Mouse (Mus musculus) liver, adult 2 months (tissue): ENCODE results near the gene Pcx. TPM values are rescaled to one million over a fixed set of nuclear protein-coding genes. Genes with fewer than 3 reads are reported as not detected.
A peak's percentile ranks its signal among the peaks of the same experiment; 100 is the strongest.

Source experiments
- DNase-seq: peaks from one replicate; pipeline ENCODE4 v3.0.0-alpha.2; 2011; ENCODE audit warnings: low read depth, low spot score; ENCODE audit errors: extremely low read depth
- H3K27ac ChIP-seq: fragments of 200-500 bp; replicated peaks from 2 replicates; pipeline ENCODE4 v1.5.1; 2012; ENCODE audit warnings: low read depth, mild to moderate bottlenecking, control low read depth, inconsistent platforms, low read length; ENCODE audit not compliant: insufficient read depth
- H3K27me3 ChIP-seq: fragments of 200-500 bp; 2 replicates; pipeline ENCODE4 v1.6.1; 2012; ENCODE audit warnings: mild to moderate bottlenecking, moderate library complexity, low read length, inconsistent platforms; ENCODE audit not compliant: control insufficient read depth, insufficient read depth
- H3K36me3 ChIP-seq: fragments of 200-500 bp; 2 replicates; pipeline ENCODE4 v1.6.1; 2012; ENCODE audit warnings: low read length, inconsistent platforms; ENCODE audit not compliant: control insufficient read depth, insufficient read depth
- H3K4me1 ChIP-seq: fragments of 200-500 bp; 2 replicates; pipeline ENCODE4 v1.6.1; 2011; ENCODE audit warnings: low read length; ENCODE audit not compliant: control insufficient read depth, insufficient read depth
- H3K4me3 ChIP-seq: fragments of 200-500 bp; 2 replicates; pipeline ENCODE4 v1.5.1; 2011; ENCODE audit warnings: low read depth, mild to moderate bottlenecking, control low read depth, low read length, moderate library complexity; ENCODE audit not compliant: insufficient read depth
- H3K79me2 ChIP-seq: fragments of 200-500 bp; 2 replicates; pipeline ENCODE4 v1.6.1; 2012; ENCODE audit warnings: inconsistent platforms, mild to moderate bottlenecking, low read length, moderate library complexity; ENCODE audit not compliant: control insufficient read depth, insufficient read depth
- H3K9ac ChIP-seq: fragments of 200-500 bp; 2 replicates; pipeline ENCODE4 v1.6.1; 2012; ENCODE audit warnings: low read depth, mild to moderate bottlenecking, control low read depth, inconsistent platforms, low read length
- CTCF ChIP-seq: fragments of 200-500 bp; IDR thresholded peaks from 2 replicates; pipeline ENCODE4 v1.5.1; 2011; ENCODE audit warnings: low read depth, low read length, control low read depth
- POLR2A ChIP-seq: fragments of 200-500 bp; IDR thresholded peaks from 2 replicates; pipeline ENCODE4 v1.6.1; 2011; ENCODE audit warnings: low read length, control low read depth; ENCODE audit not compliant: insufficient read depth; ENCODE audit errors: extremely low read depth
- WGBS: fragments of 180-500 bp; shearing (Covaris S2); methylation state at CpG from one replicate; pipeline ENCODE4 v1.1.7; 2018; 5-methylcytosine and 5-hydroxymethylcytosine counted together
- polyA plus RNA-seq: library from polyadenylated mRNA; depleted of rRNA; stranded (reverse); fragments of >200 nt; gene quantifications from 2 replicates; pipeline ENCODE4 v1.2.3, GENCODE M21; 2012
- total RNA-seq: library from RNA; depleted of rRNA; stranded (reverse); fragments of >200 nt; gene quantifications from 2 replicates; pipeline ENCODE4 v1.2.3, GENCODE M21; 2014

Gene Pcx
- total and polyA plus RNA-seq, 2 experiments, result 237 to 269 TPM

GRCm38 (mm10) chr19:4625179-4625828, 115.0 kb downstream of the Pcx start, which contains the start of gene Rce1:
Gene Rce1, minus strand, starts transcription at chr19:4625641.
- H3K4me3 ChIP-seq, result peak within 1 kb of the TSS; percentile 86
- peaks cover 13% of the 10 kb centered on the region for H3K4me1 ChIP-seq
- H3K9ac ChIP-seq, result peak within 1 kb of the TSS; percentile 98
- peak; percentile 79 for DNase-seq
- peaks cover 6% of the 10 kb centered on the region; the same call in 1 of the 2 replicates for H3K36me3 ChIP-seq
- TF ChIP-seq CTCF, result no peak
- peak; percentile 28; the same call in 1 of the 2 replicates for TF ChIP-seq POLR2A
- H3K27me3 ChIP-seq, result no peaks in the 10 kb centered on the region
- under 1% methylated on average over 64 of the region's 64 CpGs for WGBS
- H3K27ac ChIP-seq, result peak within 1 kb of the TSS; percentile 88
- peaks cover 2% of the 10 kb centered on the region; the same call in 1 of the 2 replicates for H3K79me2 ChIP-seq

- Histone ChIP-seq H3K4me1 (peaks cover 13% of the 10 kb centered on the region), H3K27ac (peak overlapping the region; percentile 88), H3K27me3 (no peaks in the 10 kb centered on the region), H3K79me2 (peaks cover 2% of the 10 kb centered on the region; the same call in 1 of the 2 replicates), H3K36me3 (0 out of 2 replicates have a peak, but pooled peaks cover 3% of the 10 kb centered on the region), H3K4me3 (peak overlapping the region; percentile 86), H3K9ac (peak overlapping the region; percentile 98)
- WGBS, result under 1% methylated on average over 35 of the region's 35 CpGs
- no peak for DNase-seq
- no peak for TF ChIP-seq POLR2A
- no peak for TF ChIP-seq CTCF
Measured at GRCm38 (mm10) chr19:4625829-4626535, 115.7 kb downstream of the Pcx start.

- H3K4me3 ChIP-seq, result no peak overlapping the region
- TF ChIP-seq CTCF, result peak; percentile 58
- no peak for TF ChIP-seq POLR2A
- peaks cover 13% of the 10 kb centered on the region for H3K4me1 ChIP-seq
- H3K27ac ChIP-seq, result no peak overlapping the region
- no peak for DNase-seq
- WGBS, result 0% methylated on average over 1 of the region's 1 CpGs
- H3K9ac ChIP-seq, result no peak overlapping the region
- H3K27me3 ChIP-seq, result no peaks in the 10 kb centered on the region
- H3K79me2 ChIP-seq, result peaks cover 2% of the 10 kb centered on the region; the same call in 1 of the 2 replicates
- no peaks in the 10 kb centered on the region for H3K36me3 ChIP-seq
Measured at GRCm38 (mm10) chr19:4628819-4629218, 118.5 kb downstream of the Pcx start.

- no peak overlapping the region for H3K4me3 ChIP-seq
- WGBS, result 44% methylated on average over 4 of the region's 4 CpGs
- DNase-seq, result no peak
- H3K27me3 ChIP-seq, result no peaks in the 10 kb centered on the region
- H3K4me1 ChIP-seq, result no peaks in the 10 kb centered on the region
- TF ChIP-seq POLR2A (no peak), CTCF (no peak)
- H3K36me3 ChIP-seq, result no peaks in the 10 kb centered on the region
- H3K27ac ChIP-seq, result no peak overlapping the region
- no peaks in the 10 kb centered on the region for H3K79me2 ChIP-seq
- H3K9ac ChIP-seq, result no peak overlapping the region
Measured at GRCm38 (mm10) chr19:4635986-4636385, 125.7 kb downstream of the Pcx start.

- H3K9ac ChIP-seq, result peak overlapping the region; percentile 2; the same call in 1 of the 2 replicates
- peaks cover 8% of the 10 kb centered on the region for H3K4me1 ChIP-seq
- H3K79me2 ChIP-seq, result no peaks in the 10 kb centered on the region
- H3K36me3 ChIP-seq, result no peaks in the 10 kb centered on the region
- DNase-seq, result peak; percentile 64
- H3K4me3 ChIP-seq, result no peak overlapping the region
- peak; percentile 62 for TF ChIP-seq CTCF
- no peak for TF ChIP-seq POLR2A
- whole genome bisulfite sequencing, result 47% methylated on average over 10 of the region's 10 CpGs
- no peaks in the 10 kb centered on the region for H3K27me3 ChIP-seq
- no peak overlapping the region for H3K27ac ChIP-seq
Measured at GRCm38 (mm10) chr19:4644271-4644670, 134.0 kb downstream of the Pcx start.
